Comparison of ENCODE assay signal across 9 mouse cellular contexts in the genomic region with DNA sequence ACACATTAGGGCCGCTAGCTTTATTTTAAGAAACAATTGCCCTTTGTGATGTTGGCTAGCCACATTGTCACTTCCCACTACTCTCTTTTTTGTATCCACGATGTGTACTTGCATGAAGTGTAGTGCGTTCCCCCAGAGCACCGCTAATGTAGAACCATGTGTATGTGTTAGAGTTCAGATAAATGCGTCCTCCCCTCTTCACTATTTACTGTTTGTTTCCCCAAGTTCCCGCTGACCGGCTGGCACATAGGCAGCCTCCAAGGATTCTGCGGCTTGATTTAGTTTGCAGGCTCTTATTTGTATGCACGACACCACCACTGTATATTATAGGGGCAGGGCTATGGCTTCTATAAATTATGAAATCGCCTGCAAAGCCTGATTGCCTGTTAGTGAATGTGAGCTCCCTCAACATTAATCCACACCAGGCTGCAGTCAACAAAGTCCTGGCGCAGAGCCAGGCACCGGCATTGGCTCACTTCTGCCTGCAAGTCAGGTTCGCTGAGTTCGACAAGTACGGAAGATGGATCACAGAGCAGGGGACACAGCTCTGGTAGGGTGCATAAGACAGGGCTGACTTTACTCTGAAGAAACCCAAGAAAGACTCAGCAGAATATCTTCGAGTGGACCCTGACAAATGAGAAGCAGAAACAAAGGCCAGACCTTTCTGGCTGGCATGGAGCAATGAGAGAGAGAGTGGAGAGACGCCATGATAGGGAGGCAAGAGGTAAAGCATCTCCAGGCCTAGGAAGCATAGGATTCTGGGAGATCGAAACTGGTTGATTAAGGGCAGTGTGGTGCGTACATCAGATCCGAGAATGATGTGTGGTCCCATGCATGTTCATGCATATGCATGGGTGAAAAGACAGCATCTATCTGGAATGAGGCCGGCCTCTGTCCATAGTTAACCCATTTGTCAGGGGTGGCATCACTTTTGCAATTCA.
DNase-seq lines count a peak whose midpoint lies in the region; ATAC-seq and TF ChIP-seq lines count a peak whose summit lies in the region.
"Had no signal": no experiment of that assay in that cellular context is flagged by ENCODE, and none has a peak within 500 bp of the region (broad histone marks: within the 10 kb centered on the region; RNA-seq: fewer than 3 reads in every experiment).

No protein-coding gene starts in this region.

- H3K4me2 ChIP-seq in liver, embryonic 12.5 days: no peak overlapping the region
- H3K4me2 ChIP-seq in intestine, embryonic 16.5 days (ENCODE audit: low read depth, low read length): 0 out of 2 replicates have a peak overlapping the region, but pooled peaks have one; percentile 25
- H3K4me2 ChIP-seq: stomach, embryonic 15.5 days had no signal

- ATAC-seq in liver, embryonic 12.5 days: no peak
- ATAC-seq in intestine, embryonic 16.5 days: no peak
- no peak for ATAC-seq in erythroblast, adult 5-6 weeks (replicated peaks; ENCODE audit: low FRiP score, poor library complexity, severe bottlenecking)

- H3K9ac ChIP-seq in liver, adult 2 months (ENCODE audit: low read depth, low read length): no peak overlapping the region
- no peak overlapping the region for H3K9ac ChIP-seq in liver, embryonic 12.5 days
- no peak overlapping the region for H3K9ac ChIP-seq in intestine, embryonic 16.5 days (ENCODE audit: low read depth, low read length)
- H3K9ac ChIP-seq: stomach, embryonic 15.5 days had no signal

- no peak overlapping the region for H3K4me3 ChIP-seq in liver, adult 2 months (ENCODE audit: insufficient read depth, low read depth, low read length)
- no peak overlapping the region for H3K4me3 ChIP-seq in liver, embryonic 12.5 days
- H3K4me3 ChIP-seq in intestine, embryonic 16.5 days (ENCODE audit: low read length): no peak overlapping the region
- H3K4me3 ChIP-seq: stomach, embryonic 15.5 days had no signal

- H3K9me3 ChIP-seq in liver, embryonic 12.5 days (replicated peaks): no peaks in the 10 kb centered on the region
- no peaks in the 10 kb centered on the region for H3K9me3 ChIP-seq in intestine, embryonic 16.5 days (ENCODE audit: control insufficient read depth, low read length)
- H3K9me3 ChIP-seq: stomach, embryonic 15.5 days had no signal

- H3K79me2 ChIP-seq in liver, adult 2 months (ENCODE audit: control insufficient read depth, insufficient read depth, low read length): no peaks in the 10 kb centered on the region

- H3K27ac ChIP-seq in liver, adult 2 months (replicated peaks; ENCODE audit: insufficient read depth, low read depth, low read length): no peak overlapping the region
- no peak overlapping the region for H3K27ac ChIP-seq in liver, embryonic 12.5 days
- no peak overlapping the region for H3K27ac ChIP-seq in intestine, embryonic 16.5 days (ENCODE audit: low read length)
- H3K27ac ChIP-seq: stomach, embryonic 15.5 days had no signal

- H3K36me3 ChIP-seq in liver, adult 2 months (ENCODE audit: control insufficient read depth, insufficient read depth, low read length): no peaks in the 10 kb centered on the region
- H3K36me3 ChIP-seq in liver, embryonic 12.5 days: no peaks in the 10 kb centered on the region
- H3K36me3 ChIP-seq in intestine, embryonic 16.5 days (ENCODE audit: control insufficient read depth, insufficient read depth, low read length): no peaks in the 10 kb centered on the region
- H3K36me3 ChIP-seq: stomach, embryonic 15.5 days had no signal

- H3K27me3 ChIP-seq in liver, adult 2 months (ENCODE audit: control insufficient read depth, insufficient read depth, low read length): no peaks in the 10 kb centered on the region
- H3K27me3 ChIP-seq in liver, embryonic 12.5 days (replicated peaks): no peaks in the 10 kb centered on the region
- H3K27me3 ChIP-seq in intestine, embryonic 16.5 days (replicated peaks; ENCODE audit: control insufficient read depth, insufficient read depth, low read length): no peaks in the 10 kb centered on the region
- H3K27me3 ChIP-seq: stomach, embryonic 15.5 days had no signal

- H3K4me1 ChIP-seq in liver, adult 2 months (ENCODE audit: control insufficient read depth, insufficient read depth, low read length): no peaks in the 10 kb centered on the region
- no peaks in the 10 kb centered on the region for H3K4me1 ChIP-seq in liver, embryonic 12.5 days
- H3K4me1 ChIP-seq in intestine, embryonic 16.5 days (ENCODE audit: control insufficient read depth, insufficient read depth, low read length): peaks cover 5% of the 10 kb centered on the region; the same call in 1 of the 2 replicates
- H3K4me1 ChIP-seq: stomach, embryonic 15.5 days had no signal

- no peak for TF ChIP-seq CTCF in liver, adult 2 months (IDR thresholded peaks at IDR 0.05; ENCODE audit: low read depth, low read length)

- 82% methylated on average over 21 of the region's 21 CpGs for WGBS in liver, adult 2 months
- 71% methylated on average over 21 of the region's 21 CpGs for WGBS in liver, embryonic 12.5 days (ENCODE audit: insufficient replicate concordance)
- WGBS in intestine, embryonic 16.5 days: 55% methylated on average over 21 of the region's 21 CpGs

- peak; percentile 47 to 60 for DNase-seq in cerebellum, postnatal 4 days (ENCODE audit: low spot score in 2 of 2)
- no peak for DNase-seq in cerebellum, adult 9-10 months
- peak; percentile 4 for DNase-seq in liver, adult 2 months (ENCODE audit: extremely low read depth, low read depth, low spot score)
- peak; percentile 10 for DNase-seq in lung, postnatal 25 days (ENCODE audit: low spot score)
- no peak for DNase-seq in spleen, adult 18-20 months

- no peak for TF ChIP-seq POLR2A in liver, adult 2 months (IDR thresholded peaks at IDR 0.05; ENCODE audit: extremely low read depth, insufficient read depth, low read length)

Comparison
In these comparisons a context has a peak if more than half of its experiments do, and no peak if none do; other contexts are left out.
1. DNase-seq: peak in cerebellum, postnatal 4 days (2 of 2), liver, adult 2 months (single experiment) and lung, postnatal 25 days (single experiment); none in cerebellum, adult 9-10 months (single experiment) and spleen, adult 18-20 months (0 of 2).